Mouse (Mus musculus): ENCODE data around the gene Dr1. TPM values are rescaled to one million over a fixed set of nuclear protein-coding genes. Genes with fewer than 3 reads are reported as not detected.

Gene Dr1
- polyA plus RNA-seq, 1 experiment from 2014 or later, result 66.8 TPM

Other genes starting within 250 kb of the Dr1 start
- gene Mtf2, start 203.2 kb upstream of the Dr1 start, polyA plus RNA-seq (2014; fragmentation: Nextera tagmentation; extraction: Ambion mirVana), result 124 and 139 TPM in 2 replicates
- 30.4 and 30.7 TPM in 2 replicates for gene Tmed5, start 136.3 kb upstream of the Dr1 start, polyA plus RNA-seq (2014; fragmentation: Nextera tagmentation; extraction: Ambion mirVana)
- 9.5 and 10.8 TPM in 2 replicates for gene Ccdc18, start 136.0 kb upstream of the Dr1 start, polyA plus RNA-seq (2014; fragmentation: Nextera tagmentation; extraction: Ambion mirVana)
- 2.8 and 3.7 TPM in 2 replicates for gene Pigg, start 43.7 kb downstream of the Dr1 start, polyA plus RNA-seq (2014; fragmentation: Nextera tagmentation; extraction: Ambion mirVana)
- 0.11 and 0.17 TPM in 2 replicates for gene Gm42517, start 99.0 kb downstream of the Dr1 start, polyA plus RNA-seq (2014; fragmentation: Nextera tagmentation; extraction: Ambion mirVana)
- 0.18 and 0.29 TPM in 2 replicates for gene Pde6b, start 119.5 kb downstream of the Dr1 start, polyA plus RNA-seq (2014; fragmentation: Nextera tagmentation; extraction: Ambion mirVana)
- 392 and 433 TPM in 2 replicates for gene Atp5k, start 165.6 kb downstream of the Dr1 start, polyA plus RNA-seq (2014; fragmentation: Nextera tagmentation; extraction: Ambion mirVana)
- gene Mfsd7a, start 180.0 kb downstream of the Dr1 start, polyA plus RNA-seq (2014; fragmentation: Nextera tagmentation; extraction: Ambion mirVana), result 0.18 TPM in 1 of 2 replicates, not detected in the other
- gene Pcgf3, start 192.3 kb downstream of the Dr1 start, polyA plus RNA-seq (2014; fragmentation: Nextera tagmentation; extraction: Ambion mirVana), result 29.2 and 34.0 TPM in 2 replicates

Measured in midbrain, embryonic 11.5 days (tissue).